Mouse (Mus musculus) adrenal gland, adult (tissue): ENCODE results near the gene Ttll5.
A peak's percentile ranks its signal among the peaks of the same experiment; 100 is the strongest.

Source experiments
- DNase-seq, 2 experiments: peaks; one replicate each; pipeline ENCODE4 v3.0.0; 2022 to 2023; ENCODE audit warnings: low spot score in 1 of 2; ENCODE audit not compliant: inconsistent age in 2 of 2

Gene Ttll5

DNA sequence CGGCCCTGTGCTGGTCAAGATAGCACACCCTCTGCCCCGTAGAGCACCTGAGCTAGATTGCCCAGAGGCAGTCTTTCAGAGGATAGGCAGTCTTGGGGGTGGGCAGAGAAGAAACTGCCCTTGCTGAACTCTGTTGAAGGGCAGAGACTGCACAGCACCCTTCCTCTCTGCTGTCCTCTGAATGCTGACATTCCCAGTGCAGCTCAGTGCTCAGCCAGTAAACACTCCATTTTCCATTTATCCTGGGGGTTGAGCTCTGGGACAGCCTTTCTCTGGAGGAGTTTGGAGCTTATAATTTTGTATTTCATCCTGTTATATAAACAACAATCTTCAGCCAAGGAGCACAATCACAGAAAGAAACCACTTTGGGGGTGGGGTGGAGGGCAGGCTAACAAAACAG is 138.7 kb downstream of the Ttll5 start:
- no peak for DNase-seq

GRCm38 (mm10) chr12:85963699-85964098 is 139.2 kb downstream of the Ttll5 start:
- DNase-seq, result peak in 1 of 2 experiments; percentile 11

DNA sequence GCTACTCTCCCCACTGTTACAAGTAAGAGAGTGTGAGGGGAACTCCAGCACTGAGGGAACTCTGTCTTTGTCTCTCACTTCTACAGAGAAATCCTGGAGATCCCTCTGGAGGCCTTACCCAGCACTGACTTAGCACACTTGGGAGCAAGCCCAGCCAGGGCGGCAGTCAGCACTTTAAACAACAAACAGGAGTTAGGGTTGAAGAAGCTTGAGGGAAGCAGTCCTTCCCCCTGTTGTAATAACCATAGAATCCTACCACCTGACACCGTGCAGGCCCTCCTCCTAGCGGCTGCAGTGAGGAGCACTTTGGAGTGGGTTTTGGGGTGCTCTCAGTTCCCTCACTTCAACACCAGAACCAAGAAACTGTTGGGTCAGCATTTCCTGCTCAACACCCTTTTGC is 140.0 kb downstream of the Ttll5 start:
- DNase-seq, result no peak

DNA sequence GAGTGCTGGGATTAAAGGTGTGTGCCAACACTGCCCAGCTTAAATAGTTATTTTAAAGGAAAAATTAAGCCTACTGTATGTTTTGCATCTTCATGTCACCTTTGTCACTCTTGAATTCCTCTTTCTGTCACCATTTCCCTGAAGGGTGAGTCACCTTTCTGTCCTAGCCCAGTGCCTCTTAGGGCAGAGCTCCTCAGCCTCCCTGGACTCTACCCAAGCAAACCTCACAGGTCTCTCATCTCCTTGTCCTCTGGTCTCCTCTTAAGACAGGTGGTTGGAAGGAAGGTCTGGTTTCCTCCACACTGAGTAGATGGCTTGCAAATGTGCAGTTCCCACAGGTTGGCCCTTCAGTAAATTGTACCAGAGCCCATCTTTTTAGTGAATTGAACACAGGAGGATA is 143.4 kb downstream of the Ttll5 start:
- DNase-seq, result no peak

DNA sequence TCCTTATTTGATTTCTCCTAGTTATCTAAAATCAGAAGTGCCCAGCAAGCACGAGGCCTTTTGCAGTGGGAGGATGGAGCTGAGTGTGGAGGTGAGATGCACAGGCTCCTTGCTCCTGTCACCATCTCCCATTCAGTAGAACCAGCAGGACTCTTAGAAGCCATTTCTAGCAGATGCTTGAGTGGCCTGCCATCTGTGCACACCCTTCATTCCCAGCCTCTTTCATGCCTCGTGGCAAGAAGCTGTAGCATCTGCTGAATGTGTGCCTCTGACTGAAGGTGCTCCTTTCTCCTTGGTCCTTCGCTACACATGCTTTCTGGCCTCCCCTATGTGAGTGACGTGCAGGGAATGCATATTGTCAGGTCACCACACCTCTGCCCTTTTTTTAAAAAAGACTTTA is 143.9 kb downstream of the Ttll5 start:
- no peak for DNase-seq

GRCm38 (mm10) chr12:85969571-85969970 is 145.1 kb downstream of the Ttll5 start:
- DNase-seq, result no peak

DNA sequence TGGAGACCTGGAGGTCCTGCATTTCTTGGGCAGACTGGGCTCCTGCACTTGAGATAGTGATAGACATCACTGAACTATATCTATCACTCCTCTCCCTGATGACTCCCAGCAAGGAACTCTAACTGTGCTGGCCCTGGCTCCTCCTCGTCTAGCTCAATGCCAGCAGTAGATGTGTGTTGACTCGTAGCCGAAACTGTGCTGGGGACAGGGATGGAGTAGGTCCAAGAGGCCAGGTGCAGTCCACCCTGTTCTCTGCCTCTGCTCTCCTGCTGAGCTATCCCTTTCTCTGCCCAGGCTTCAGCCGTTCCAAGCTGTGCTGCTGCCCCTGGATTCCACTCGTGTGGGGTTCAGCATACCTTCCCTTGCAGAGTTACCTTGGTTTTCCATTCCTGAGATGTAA is 145.7 kb downstream of the Ttll5 start:
- DNase-seq, result no peak

DNA sequence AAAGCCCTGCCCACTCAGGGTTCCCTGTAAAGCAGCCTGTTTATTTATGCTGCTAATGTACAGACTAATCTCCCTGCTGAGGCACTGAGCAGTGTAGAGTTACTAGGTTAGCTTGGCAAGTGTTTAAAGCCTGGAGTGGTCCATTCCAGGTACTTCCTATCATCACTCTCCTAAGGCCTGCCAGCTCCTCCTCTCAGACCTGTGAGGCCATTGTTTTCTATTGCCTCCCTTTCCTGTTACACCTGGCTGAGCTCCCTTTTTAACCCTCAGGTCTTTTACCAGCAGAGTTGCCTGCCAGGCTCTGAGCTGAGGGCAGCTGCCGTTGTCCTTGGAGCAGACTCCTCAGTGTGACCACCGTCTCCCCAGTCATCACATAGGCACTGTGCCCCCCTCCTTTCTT is 146.3 kb downstream of the Ttll5 start:
- no peak for DNase-seq

DNA sequence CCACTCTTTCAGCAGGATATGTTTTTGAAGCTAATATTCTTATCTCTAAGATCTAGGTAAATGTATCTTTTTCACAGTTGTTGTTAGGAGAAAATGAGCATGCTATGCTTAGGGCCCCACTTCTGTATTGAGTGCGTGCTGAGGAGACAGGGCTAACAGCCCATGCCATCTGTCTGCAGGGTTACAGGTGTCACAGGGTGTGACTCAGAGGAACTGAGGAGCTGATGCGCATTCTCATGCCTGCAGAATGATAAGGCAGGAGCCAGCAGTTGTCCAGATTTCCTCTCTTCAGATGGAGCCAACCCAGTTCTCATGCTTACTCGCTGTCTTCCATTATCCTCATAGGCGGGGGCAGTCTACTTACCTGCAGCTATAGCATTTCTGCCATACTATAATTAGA is 147.2 kb downstream of the Ttll5 start:
- no peak for DNase-seq

- no peak for DNase-seq
Measured at GRCm38 (mm10) chr12:85973526-85973925, 149.1 kb downstream of the Ttll5 start.

GRCm38 (mm10) chr12:85974030-85974429 is 149.6 kb downstream of the Ttll5 start:
- DNase-seq, result peak in 1 of 2 experiments; percentile 12

DNA sequence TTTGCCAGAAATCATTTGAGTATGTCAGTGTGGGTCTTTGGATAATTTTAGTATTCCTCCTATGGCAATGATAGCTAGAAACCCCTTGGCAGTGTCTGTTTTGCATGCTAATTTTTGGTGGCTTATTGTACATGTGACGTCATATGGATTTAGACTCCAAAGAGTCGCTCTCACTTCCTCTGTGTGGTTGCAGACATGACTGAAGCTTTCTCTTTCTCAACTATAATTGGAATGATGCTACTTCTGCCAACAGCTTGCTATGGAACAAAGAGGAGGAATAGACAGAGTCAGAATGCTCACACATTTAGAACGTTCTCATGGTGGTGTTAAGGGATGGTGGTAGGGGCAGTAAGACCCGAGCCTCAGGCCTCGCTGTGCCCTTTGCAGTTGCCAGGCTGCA is 155.5 kb downstream of the Ttll5 start:
- no peak for DNase-seq

DNA sequence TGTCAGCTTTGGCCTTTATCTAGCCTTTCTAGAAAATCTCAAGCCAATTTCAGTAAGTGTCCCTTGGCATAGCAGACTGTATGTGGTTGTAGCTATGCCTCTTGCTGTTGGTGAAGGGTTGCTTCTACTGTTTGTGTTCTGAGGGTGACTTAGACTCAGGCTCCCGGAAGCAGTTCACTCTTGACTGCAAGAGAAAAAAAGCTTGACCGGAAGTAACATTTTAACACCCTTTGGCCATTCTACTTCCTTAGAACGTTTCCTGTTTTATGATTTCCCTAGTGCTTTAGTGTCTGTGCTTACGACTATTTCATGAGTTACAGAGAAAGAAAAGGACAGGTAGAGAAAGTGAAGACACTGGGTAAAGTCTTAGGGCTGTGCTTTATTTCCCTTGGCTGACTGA is 161.1 kb downstream of the Ttll5 start:
- no peak for DNase-seq

- DNase-seq, result no peak
Measured at GRCm38 (mm10) chr12:85986024-85986423, 161.6 kb downstream of the Ttll5 start.

- peak in 1 of 2 experiments; percentile 57 for DNase-seq
Measured at GRCm38 (mm10) chr12:85986540-85987443, 162.3 kb downstream of the Ttll5 start.

GRCm38 (mm10) chr12:85987444-85987889 is 163.0 kb downstream of the Ttll5 start:
- DNase-seq, result no peak

DNA sequence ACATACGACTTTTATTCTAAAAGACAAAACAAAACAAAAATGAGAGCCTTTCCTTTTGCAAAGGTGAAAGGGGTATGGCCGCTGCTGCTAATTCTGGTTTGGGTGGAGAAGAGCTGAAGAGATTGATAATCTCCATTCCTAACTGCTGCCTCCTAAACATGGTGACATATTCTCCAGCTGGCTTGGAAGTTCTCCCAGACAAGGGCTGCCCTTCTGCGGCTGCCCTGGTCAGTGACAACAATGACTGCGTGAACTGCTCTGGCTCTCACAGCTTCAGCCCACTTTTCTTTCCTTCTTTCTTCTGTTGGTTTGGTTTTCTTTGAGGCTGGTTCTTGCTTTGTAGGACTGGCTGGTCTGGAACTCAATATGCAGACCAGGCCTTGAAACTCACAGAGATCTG is 163.7 kb downstream of the Ttll5 start:
- no peak for DNase-seq

- DNase-seq, result no peak
Measured at GRCm38 (mm10) chr12:85988818-85989377, 164.4 kb downstream of the Ttll5 start.

DNA sequence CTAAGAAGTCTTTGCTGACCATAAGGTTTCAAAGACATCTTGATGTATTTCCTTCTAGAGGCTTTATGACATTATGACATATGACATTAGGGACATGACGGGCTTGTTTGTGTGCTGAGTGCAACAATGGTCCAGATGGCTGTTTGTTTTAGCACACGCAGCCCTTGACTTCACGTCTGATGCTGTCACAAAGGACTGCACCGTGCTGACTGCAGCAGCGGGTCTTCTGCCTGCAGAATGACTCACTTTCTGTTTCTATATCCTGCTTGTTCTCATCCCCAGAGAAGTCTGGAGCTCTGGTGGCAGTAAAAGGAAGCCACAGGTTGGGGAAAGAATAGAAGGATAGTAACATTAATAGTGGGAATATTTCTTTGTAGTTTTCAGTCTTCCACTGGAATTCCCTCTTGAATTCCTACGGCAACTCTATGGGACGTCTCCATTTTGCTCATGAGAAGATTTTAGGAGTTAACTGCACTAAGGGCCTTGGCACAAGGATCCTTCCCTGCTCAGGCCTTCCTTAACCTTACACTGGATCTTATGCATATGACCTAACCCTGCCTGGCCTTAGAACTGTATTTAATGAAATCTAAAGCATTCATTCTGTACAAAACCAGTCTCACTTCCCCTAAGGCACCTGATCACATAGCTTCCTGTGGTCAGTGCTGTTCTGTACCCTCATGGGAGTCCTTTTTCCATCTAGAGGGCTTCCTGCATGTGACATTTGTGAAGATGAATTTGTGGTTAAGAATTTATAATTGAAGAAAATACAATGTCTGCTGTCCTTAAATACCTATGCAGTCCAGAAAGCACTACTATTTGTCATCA is 167.8 kb downstream of the Ttll5 start:
- DNase-seq, result peak; percentile 21 to 40

DNA sequence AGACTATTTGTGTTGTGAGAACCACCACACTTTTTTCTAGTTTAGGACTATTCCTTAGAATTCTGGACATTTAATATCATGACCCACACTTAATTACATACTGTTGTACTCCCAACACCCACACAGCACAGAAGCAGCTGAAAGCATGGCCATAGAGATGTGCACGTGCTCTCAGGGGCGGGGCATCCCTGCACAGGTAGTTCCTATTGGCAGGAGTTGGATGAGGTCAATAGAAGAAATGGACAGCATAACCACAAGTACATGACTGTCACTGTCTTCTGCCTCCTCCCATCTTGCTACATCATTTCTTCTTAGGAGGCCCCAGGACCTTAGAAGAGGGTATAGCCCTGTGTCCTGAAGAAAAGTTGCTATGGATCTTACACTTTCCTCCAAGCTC is 168.4 kb downstream of the Ttll5 start:
- no peak for DNase-seq

- no peak for DNase-seq
Measured at GRCm38 (mm10) chr12:85993790-85994360, 169.4 kb downstream of the Ttll5 start.
